9 mouse cellular contexts compared by ENCODE assay signal in genomic region chr9:107696845-107697610, GRCm38 (mm10). TPM values are rescaled to one million over a fixed set of nuclear protein-coding genes. Genes with fewer than 3 reads are reported as not detected.
DNase-seq lines count a peak whose midpoint lies in the region; ATAC-seq and TF ChIP-seq lines count a peak whose summit lies in the region.
"Had no signal": no experiment of that assay in that cellular context is flagged by ENCODE, and none has a peak within 500 bp of the region (broad histone marks: within the 10 kb centered on the region; RNA-seq: fewer than 3 reads in every experiment).

No protein-coding gene starts in this region.

- no peaks in the 10 kb centered on the region for H3K27me3 ChIP-seq in lung, postnatal 0 days (replicated peaks; ENCODE audit: insufficient read depth, low read length)

- 51% methylated on average over 9 of the region's 9 CpGs for WGBS in lung, postnatal 0 days

- no peaks in the 10 kb centered on the region for H3K9me3 ChIP-seq in lung, postnatal 0 days (ENCODE audit: low read length)

- ATAC-seq in lung, postnatal 0 days: peak; percentile 65

- peak overlapping the region; percentile 87 for H3K27ac ChIP-seq in lung, postnatal 0 days (ENCODE audit: low read length)

- peak; percentile 96 for TF ChIP-seq EP300 in lung, postnatal 0 days (IDR thresholded peaks at IDR 0.05)

- peaks cover 59% of the 10 kb centered on the region for H3K4me1 ChIP-seq in lung, postnatal 0 days (ENCODE audit: insufficient read depth, low read depth, low read length)

- no peak overlapping the region for H3K9ac ChIP-seq in lung, postnatal 0 days (replicated peaks; ENCODE audit: low read depth)

- no peak overlapping the region for H3K4me2 ChIP-seq in lung, postnatal 0 days (replicated peaks; ENCODE audit: low read depth, low read length)

- no peak overlapping the region for H3K4me3 ChIP-seq in lung, postnatal 0 days (ENCODE audit: low read depth, low read length)

- peak; percentile 41 to 52 for DNase-seq in adrenal gland, postnatal 36 days
- no peak for DNase-seq in adrenal gland, adult 18-20 months (ENCODE audit: low spot score in 2 of 2)
- DNase-seq in embryo, embryonic 11 days: peak; percentile 64
- peak; percentile 48 for DNase-seq in kidney, adult 18-20 months
- DNase-seq in lung, postnatal 0 days (ENCODE audit: low spot score): peak; percentile 75
- DNase-seq in ovary, postnatal 36 days (ENCODE audit: low spot score): no peak
- DNase-seq in cerebellum, adult 9-10 months: no peak
- DNase-seq in urinary bladder, postnatal 36 days (ENCODE audit: low spot score in 2 of 2): no peak
- DNase-seq: layer of hippocampus, adult 9-11 months had no signal

- TF ChIP-seq CTCF in lung, postnatal 0 days (IDR thresholded peaks at IDR 0.05): no peak

- H3K36me3 ChIP-seq in lung, postnatal 0 days (ENCODE audit: insufficient read depth, low read length): no peaks in the 10 kb centered on the region; the same call in 1 of the 2 replicates

RNA-seq across cellular contexts. Expression of gene Sema3f, which starts 13.2 kb away (rescaled TPM):
- 10 to 100 TPM; 22.6 to 41.3 TPM for total RNA-seq in adrenal gland, postnatal 36 days (2021)
- 10 to 100 TPM; 30.2 to 34.1 TPM for total RNA-seq in adrenal gland, adult 18-20 months (2021)
- 23.4 and 24.9 TPM in 2 replicates for polyA plus RNA-seq in lung, postnatal 0 days (2015; fragmentation: Nextera tagmentation; extraction: Ambion mirVana)

RNA-seq across cellular contexts. Expression of gene Gnat1, which starts 17.5 kb away (rescaled TPM):
- not detected for total RNA-seq in adrenal gland, postnatal 36 days (2021)
- total RNA-seq in adrenal gland, adult 18-20 months (2021): under 1 TPM; 0.22 to 0.56 TPM
- polyA plus RNA-seq in lung, postnatal 0 days (2015; fragmentation: Nextera tagmentation; extraction: Ambion mirVana): 0.23 and 0.30 TPM in 2 replicates

RNA-seq across cellular contexts. Expression of gene Slc38a3, which starts 27.7 kb away (rescaled TPM):
- total RNA-seq in adrenal gland, postnatal 36 days (2021): 1 to 10 TPM in 1 of 2 experiments, under 1 TPM in 1; 0.30 to 1.0 TPM
- total RNA-seq in adrenal gland, adult 18-20 months (2021): under 1 TPM; 0.33 to 0.64 TPM
- 0.51 and 0.81 TPM in 2 replicates for polyA plus RNA-seq in lung, postnatal 0 days (2015; fragmentation: Nextera tagmentation; extraction: Ambion mirVana)

Comparison
In these comparisons a context has a peak if more than half of its experiments do, and no peak if none do; other contexts are left out.
1. DNase-seq: peak in adrenal gland, postnatal 36 days (2 of 2), embryo, embryonic 11 days (single experiment), kidney, adult 18-20 months (single experiment) and lung, postnatal 0 days (single experiment); none in adrenal gland, adult 18-20 months (0 of 2), ovary, postnatal 36 days (single experiment), cerebellum, adult 9-10 months (single experiment) and urinary bladder, postnatal 36 days (0 of 2).